Mouse (Mus musculus) T-helper 2 cell (primary cell): ENCODE data around the gene Vegfb.

Source experiments
- in situ Hi-C: fragments of 300-600 bp; cut with MboI, MseI; formaldehyde crosslinking; loops from one replicate; pipeline ENCODE4 v1.15.1; 2025; ENCODE audit warnings: high pct_unique_total_duplicates

Gene Vegfb

GRCm38 (mm10) chr19:6973581-6974190 is 13.8 kb downstream of the Vegfb start:
- in situ Hi-C loops, result no loop called here

- in situ Hi-C loops, result no loop called here
Measured at GRCm38 (mm10) chr19:6972247-6972917, 15.1 kb downstream of the Vegfb start.

GRCm38 (mm10) chr19:6971644-6972043 is 15.8 kb downstream of the Vegfb start:
- in situ Hi-C loops, result no loop called here

- in situ Hi-C loops, result no loop called here
Measured at GRCm38 (mm10) chr19:6970460-6971085, 16.9 kb downstream of the Vegfb start.

GRCm38 (mm10) chr19:6969665-6970381 is 17.6 kb downstream of the Vegfb start:
- in situ Hi-C loops, result no loop called here

GRCm38 (mm10) chr19:6969291-6969664 is 18.2 kb downstream of the Vegfb start:
- in situ Hi-C loops, result no loop called here

GRCm38 (mm10) chr19:6968491-6969271 is 18.8 kb downstream of the Vegfb start:
- in situ Hi-C loops, result no loop called here

- in situ Hi-C loops, result no loop called here
Measured at GRCm38 (mm10) chr19:6956461-6956860, 31.0 kb downstream of the Vegfb start.

GRCm38 (mm10) chr19:6955424-6955823 is 32.0 kb downstream of the Vegfb start:
- in situ Hi-C loops, result no loop called here

GRCm38 (mm10) chr19:6954046-6954445 is 33.4 kb downstream of the Vegfb start:
- in situ Hi-C loops, result no loop called here

- in situ Hi-C loops, result no loop called here
Measured at GRCm38 (mm10) chr19:6952712-6953037, 34.8 kb downstream of the Vegfb start.

- in situ Hi-C loops, result no loop called here
Measured at GRCm38 (mm10) chr19:6951994-6952711, 35.3 kb downstream of the Vegfb start.

- in situ Hi-C loops, result no loop called here
Measured at GRCm38 (mm10) chr19:6951381-6951968, 36.0 kb downstream of the Vegfb start.

GRCm38 (mm10) chr19:6950613-6951153 is 36.8 kb downstream of the Vegfb start:
- in situ Hi-C loops, result no loop called here

- in situ Hi-C loops, result no loop called here
Measured at GRCm38 (mm10) chr19:6949951-6950350, 37.5 kb downstream of the Vegfb start.

- in situ Hi-C loops, result no loop called here
Measured at GRCm38 (mm10) chr19:6949532-6949931, 37.9 kb downstream of the Vegfb start.

GRCm38 (mm10) chr19:6948186-6948585 is 39.3 kb downstream of the Vegfb start:
- in situ Hi-C loops, result no loop called here

- in situ Hi-C loops, result no loop called here
Measured at GRCm38 (mm10) chr19:6947742-6948141, 39.7 kb downstream of the Vegfb start.

GRCm38 (mm10) chr19:6943709-6944108 is 43.7 kb downstream of the Vegfb start:
- in situ Hi-C loops, result no loop called here

- in situ Hi-C loops, result no loop called here
Measured at GRCm38 (mm10) chr19:6942764-6943163, 44.7 kb downstream of the Vegfb start.
